Mouse (Mus musculus) erythroblast, embryonic 14.5 days (primary cell): Measurements from ENCODE around the gene Gm10799.

Experiments
- GATA1 ChIP-seq: IDR thresholded peaks from 2 replicates; pipeline ENCODE4 v1.6.1; 2012; ENCODE audit warnings: low read length, inconsistent platforms, mixed read lengths
- TAL1 ChIP-seq: IDR thresholded peaks from 3 replicates; pipeline ENCODE4 v1.6.1; 2012; ENCODE audit warnings: low read length, inconsistent platforms, mixed read lengths

- TF ChIP-seq TAL1 (peak; percentile 67), GATA1 (peak; percentile 84)
These were observed 30.3 kb upstream of the Gm10799 start for GRCm38 (mm10) chr2:104098529-104099230.
